Mouse (Mus musculus): ENCODE measurements around the gene Tsfm. TPM values are rescaled to one million over a fixed set of nuclear protein-coding genes. Genes with fewer than 3 reads are reported as not detected.

The Tsfm gene
- total RNA-seq, 2 experiments from 2014 or later: 31.4 to 36.3 TPM

DNA sequence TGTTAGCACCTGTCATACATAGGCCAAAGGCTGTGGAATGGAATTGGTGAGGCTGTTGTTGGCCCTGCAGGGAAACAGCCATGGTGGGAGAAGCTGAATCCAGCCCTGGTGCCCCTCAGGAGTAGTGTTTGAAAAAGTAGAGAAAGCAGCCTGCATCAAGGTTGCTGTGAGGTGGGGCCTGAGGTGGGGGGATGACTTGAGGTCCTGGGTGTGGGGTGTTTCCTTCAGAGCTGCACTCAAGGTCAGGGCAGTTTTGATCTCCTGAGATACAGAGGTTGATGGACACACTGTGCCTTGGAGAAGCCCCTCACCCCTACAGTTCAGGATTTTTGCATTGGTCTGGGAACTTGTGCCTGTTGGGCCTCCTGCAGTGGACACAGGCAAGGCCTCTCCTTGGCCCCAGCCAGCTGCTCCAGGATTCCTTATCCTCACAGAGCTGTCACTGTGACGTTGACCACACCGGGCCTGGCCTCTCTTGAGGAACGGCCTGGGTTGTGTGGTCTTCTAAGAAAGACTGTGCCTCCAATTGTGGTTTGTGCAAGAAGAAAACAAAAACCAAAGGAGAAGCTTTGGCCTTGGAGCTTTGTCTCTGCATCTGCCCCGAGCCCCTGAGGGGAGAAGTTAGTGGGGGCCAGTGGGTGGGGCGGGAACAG is 42.0 kb downstream of the Tsfm start:
- DNase-seq (ENCODE audit: low spot score in 2 of 2): no peak

- no peak for DNase-seq (ENCODE audit: low spot score in 2 of 2)
Observed at GRCm38 (mm10) chr10:126987183-126988118, 43.2 kb downstream of the Tsfm start.

GRCm38 (mm10) chr10:126986541-126986961 is 44.1 kb downstream of the Tsfm start:
- peak; percentile 82 for DNase-seq (ENCODE audit: low spot score in 2 of 2)

DNA sequence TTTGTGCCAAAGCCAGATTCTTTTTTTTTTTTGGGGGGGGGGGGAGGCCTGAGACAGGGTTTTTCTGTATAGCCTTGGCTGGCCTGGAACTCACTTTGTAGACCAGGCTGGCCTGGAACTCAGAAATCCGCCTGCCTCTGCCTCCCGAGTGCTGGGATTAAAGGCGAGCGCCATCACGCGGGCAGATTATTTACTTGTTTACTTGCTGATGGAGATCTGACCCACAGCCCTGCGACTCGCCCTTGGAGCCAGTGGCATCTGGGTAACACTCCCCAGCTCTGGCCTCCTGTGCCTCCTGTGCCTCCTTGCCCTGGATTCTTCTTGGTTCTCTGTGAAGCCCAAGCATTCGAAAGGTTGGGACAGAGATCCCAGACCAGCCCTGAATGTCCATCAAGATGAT is 45.1 kb downstream of the Tsfm start:
- no peak for DNase-seq (ENCODE audit: low spot score in 2 of 2)

DNA sequence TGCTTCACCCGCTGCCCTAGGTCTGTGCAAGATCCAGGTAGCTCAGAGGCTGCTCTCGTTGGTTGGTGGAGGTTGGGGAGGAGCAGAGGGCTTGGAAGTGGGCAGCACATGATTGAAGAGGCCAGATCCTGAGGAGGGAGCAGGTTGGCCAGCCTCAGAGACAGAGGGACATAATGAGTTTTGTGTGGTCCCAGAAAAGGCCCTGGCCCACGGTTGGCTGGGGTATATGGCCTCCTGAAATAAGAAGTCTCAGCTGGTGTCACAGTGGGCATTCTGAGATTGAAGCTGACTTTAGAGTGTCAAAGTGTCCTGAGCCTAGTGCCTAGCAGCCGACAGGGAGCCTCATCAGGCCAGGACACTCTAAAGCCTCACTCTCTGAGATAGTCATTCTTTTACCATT is 45.5 kb downstream of the Tsfm start:
- DNase-seq (ENCODE audit: low spot score in 2 of 2): no peak

- DNase-seq (ENCODE audit: low spot score in 2 of 2): peak in 1 of 2 experiments; percentile 52
Observed at GRCm38 (mm10) chr10:126984189-126985004, 46.2 kb downstream of the Tsfm start.

GRCm38 (mm10) chr10:126983193-126983725 is 47.4 kb downstream of the Tsfm start:
- DNase-seq (ENCODE audit: low spot score in 2 of 2): no peak

DNA sequence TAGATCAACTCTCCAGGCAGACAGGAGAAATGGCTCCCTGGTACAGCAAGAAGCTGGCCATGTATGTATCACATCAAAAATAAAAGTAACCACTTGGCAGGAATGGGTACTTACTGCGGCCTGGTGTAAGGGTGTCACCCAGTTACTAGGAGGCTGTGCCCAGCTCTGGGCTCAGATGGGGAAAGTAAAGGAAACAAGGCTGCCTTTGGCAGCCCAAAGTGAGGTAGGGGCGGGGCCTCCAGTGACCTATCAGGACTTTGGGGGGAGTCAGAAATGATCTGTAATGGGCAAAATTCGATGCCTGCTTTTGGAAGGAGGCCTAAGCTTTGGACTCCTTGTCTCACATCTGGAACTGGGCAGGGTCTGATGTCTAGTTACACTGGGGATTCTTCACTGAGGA is 48.9 kb downstream of the Tsfm start:
- no peak for DNase-seq (ENCODE audit: low spot score in 2 of 2)

DNA sequence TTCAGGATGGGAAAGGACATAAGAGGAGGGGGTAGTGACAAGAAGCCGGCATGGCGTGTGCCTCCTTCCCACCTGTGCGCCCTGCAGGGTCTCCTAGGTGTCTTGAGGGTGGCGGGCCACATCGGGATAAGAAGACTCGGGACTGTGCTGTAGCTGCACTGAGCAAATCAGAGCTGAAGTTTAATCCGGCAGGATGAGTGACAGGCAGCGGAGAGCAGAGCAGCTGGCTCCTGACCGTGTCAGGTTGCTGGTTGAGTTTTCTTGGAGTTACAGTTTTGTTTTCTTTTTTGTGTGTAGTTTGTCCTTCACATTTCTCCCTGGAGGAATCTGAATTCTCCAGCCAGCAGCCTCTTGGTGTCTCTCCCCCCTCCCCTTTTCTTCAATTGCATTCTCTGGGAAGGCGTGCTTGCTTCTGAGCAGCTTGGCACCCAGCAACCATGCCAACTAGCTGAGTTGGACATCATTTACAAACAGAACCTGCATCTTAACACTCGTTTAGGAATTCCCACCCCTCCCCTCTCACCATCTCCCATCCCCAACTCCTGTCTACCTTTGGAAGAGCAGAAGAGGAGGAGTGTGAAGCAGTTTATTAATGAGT is 49.6 kb downstream of the Tsfm start:
- DNase-seq (ENCODE audit: low spot score in 2 of 2): no peak

- peak; percentile 72 to 78 for DNase-seq (ENCODE audit: low spot score in 2 of 2)
Observed at GRCm38 (mm10) chr10:126980221-126980932, 50.3 kb downstream of the Tsfm start.

GRCm38 (mm10) chr10:126979636-126980151 is 50.9 kb downstream of the Tsfm start:
- peak; percentile 61 to 69 for DNase-seq (ENCODE audit: low spot score in 2 of 2)

DNA sequence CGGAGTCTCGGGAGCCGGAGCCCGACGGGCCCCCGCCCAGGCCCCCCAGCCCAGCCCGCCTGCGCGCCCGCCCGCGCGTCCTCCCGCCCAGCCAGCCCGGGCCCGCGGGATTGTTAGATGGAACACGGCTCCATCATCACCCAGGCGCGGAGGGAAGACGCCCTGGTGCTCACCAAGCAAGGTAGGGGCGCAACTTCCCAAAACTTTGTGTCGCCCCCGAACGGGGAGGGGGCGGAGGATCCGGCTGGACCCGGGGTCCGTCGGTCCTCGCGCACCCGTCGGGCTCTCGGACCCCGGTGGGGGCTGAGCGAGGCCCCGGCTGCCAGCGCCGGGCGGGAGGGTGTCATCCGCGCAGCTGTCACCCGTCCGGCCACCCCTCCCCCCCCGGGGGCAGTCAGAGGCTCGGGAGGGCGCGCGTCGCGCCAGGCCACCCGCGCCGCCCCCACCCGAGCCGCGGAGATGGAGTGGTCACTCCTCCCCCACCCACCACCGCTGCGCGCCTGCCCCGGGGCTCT is 51.5 kb downstream of the Tsfm start:
- DNase-seq (ENCODE audit: low spot score in 2 of 2): peak in 1 of 2 experiments; percentile 61

- peak; percentile 99 to 100 for DNase-seq (ENCODE audit: low spot score in 2 of 2)
Observed at GRCm38 (mm10) chr10:126978277-126978994, 52.2 kb downstream of the Tsfm start, which contains the start of gene Ctdsp2. Gene Ctdsp2, plus strand, starts transcription at chr10:126978717.

DNA sequence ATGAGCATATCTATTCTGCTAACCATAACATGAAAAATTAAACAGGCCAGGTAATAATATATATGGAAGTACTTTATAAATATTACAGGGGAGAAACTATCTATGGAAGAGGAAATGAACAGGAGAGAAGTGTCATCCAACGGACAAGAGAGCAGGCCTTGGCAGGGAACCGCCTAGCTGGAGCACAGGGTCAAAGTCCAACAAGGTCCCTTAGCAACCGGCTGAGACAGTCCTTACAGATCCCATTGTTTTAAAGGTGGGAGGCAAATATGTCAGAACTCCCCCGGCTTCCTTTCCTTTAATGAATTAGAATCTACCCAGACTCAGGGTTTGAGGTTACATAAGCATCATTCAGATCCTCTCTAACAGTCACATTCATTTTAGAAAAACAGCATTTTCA is 53.6 kb downstream of the Tsfm start:
- DNase-seq (ENCODE audit: low spot score in 2 of 2): no peak

GRCm38 (mm10) chr10:126975706-126976105 is 54.9 kb downstream of the Tsfm start:
- no peak for DNase-seq (ENCODE audit: low spot score in 2 of 2)

DNA sequence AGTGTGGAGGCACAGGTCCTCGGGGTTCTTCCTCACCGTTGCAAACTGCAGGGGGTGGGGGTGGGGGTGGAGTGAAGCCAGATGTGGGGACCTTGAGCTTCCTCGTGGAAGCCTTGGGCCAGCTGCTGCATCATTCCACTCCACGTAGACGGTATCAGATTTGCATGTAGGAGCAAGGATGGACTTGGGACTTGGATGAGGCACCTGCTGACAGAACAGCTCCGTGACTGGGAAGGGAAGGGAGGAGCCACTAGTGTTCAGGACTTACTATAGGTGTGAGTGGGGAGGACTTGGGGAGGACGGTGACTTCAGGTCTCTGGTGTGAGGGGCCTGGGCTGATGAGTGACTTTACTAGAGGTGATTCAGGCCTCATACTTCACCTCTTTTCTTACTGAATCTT is 57.7 kb downstream of the Tsfm start:
- no peak for DNase-seq (ENCODE audit: low spot score in 2 of 2)

GRCm38 (mm10) chr10:126972051-126972725 is 58.5 kb downstream of the Tsfm start:
- DNase-seq (ENCODE audit: low spot score in 2 of 2): no peak

DNA sequence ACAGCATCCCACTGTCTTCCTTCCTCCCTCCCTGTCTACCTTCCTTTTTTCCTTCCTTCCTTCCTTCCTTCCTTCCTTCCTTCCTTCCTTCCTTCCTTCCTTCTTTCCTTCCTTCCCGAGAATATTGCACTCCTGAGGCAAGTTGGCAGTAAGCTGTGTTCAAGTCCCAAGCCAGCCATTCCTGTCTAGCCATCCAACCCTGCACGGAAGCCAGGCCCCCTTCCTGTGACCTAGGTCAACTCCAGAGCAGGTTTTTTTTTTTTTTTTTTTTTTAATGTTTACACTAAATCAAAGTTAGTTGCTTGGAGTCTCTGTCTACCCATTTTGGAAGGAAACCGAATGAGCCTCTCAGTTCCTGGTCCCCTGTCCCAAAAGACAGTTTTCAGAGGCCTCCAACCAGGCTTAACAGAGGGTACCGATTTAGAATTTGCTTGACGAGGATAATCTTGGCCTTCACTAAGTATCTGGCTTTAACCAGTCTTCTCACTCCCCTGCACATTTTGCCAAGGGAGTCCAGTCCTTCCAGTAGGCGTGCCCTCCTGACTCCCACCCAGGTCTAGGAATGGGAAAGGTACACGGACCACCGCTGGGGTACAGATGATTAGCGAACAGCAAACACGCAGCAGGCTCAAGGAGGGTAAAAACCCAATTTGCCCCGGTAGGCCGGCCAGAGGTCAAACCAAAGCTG is 59.1 kb downstream of the Tsfm start:
- no peak for DNase-seq (ENCODE audit: low spot score in 2 of 2)

All from layer of hippocampus, postnatal 10 days (tissue).